Mouse (Mus musculus) cerebellum, postnatal 10 days (tissue): ENCODE measurements around the gene Ppil4.
A peak's percentile ranks its signal among the peaks of the same experiment; 100 is the strongest.

ENCODE experiments used
- DNase-seq, 2 experiments: peaks; one replicate each; pipeline ENCODE4 v3.0.0; 2021; ENCODE audit warnings: mixed read lengths in 2 of 2

The Ppil4 gene

GRCm38 (mm10) chr10:7825281-7825665 is 32.6 kb downstream of the Ppil4 start:
- no peak for DNase-seq

GRCm38 (mm10) chr10:7826106-7826505 is 33.4 kb downstream of the Ppil4 start:
- no peak for DNase-seq

- DNase-seq = no peak
Measured at GRCm38 (mm10) chr10:7832171-7832676, 39.5 kb downstream of the Ppil4 start, which contains the start of gene Zc3h12d. TSS of gene Zc3h12d (plus strand) at chr10:7832470.

GRCm38 (mm10) chr10:7833377-7834165 is 40.9 kb downstream of the Ppil4 start:
- no peak for DNase-seq

GRCm38 (mm10) chr10:7834671-7835225 is 42.1 kb downstream of the Ppil4 start:
- no peak for DNase-seq

- no peak for DNase-seq
Measured at GRCm38 (mm10) chr10:7836902-7837301, 44.2 kb downstream of the Ppil4 start.

- DNase-seq = no peak
Measured at GRCm38 (mm10) chr10:7837446-7837845, 44.8 kb downstream of the Ppil4 start.

GRCm38 (mm10) chr10:7838036-7838435 is 45.3 kb downstream of the Ppil4 start:
- no peak for DNase-seq

- DNase-seq = no peak
Measured at GRCm38 (mm10) chr10:7838874-7839421, 46.3 kb downstream of the Ppil4 start.

- DNase-seq = peak; percentile 71 to 73
Measured at GRCm38 (mm10) chr10:7839551-7840352, 47.1 kb downstream of the Ppil4 start.

GRCm38 (mm10) chr10:7840353-7840733 is 47.7 kb downstream of the Ppil4 start:
- no peak for DNase-seq

GRCm38 (mm10) chr10:7840785-7841184 is 48.1 kb downstream of the Ppil4 start:
- no peak for DNase-seq

GRCm38 (mm10) chr10:7841571-7842080 is 48.9 kb downstream of the Ppil4 start:
- DNase-seq = peak; percentile 55 to 59

- DNase-seq = no peak
Measured at GRCm38 (mm10) chr10:7843181-7843580, 50.5 kb downstream of the Ppil4 start.

- no peak for DNase-seq
Measured at GRCm38 (mm10) chr10:7844161-7844560, 51.5 kb downstream of the Ppil4 start.

- no peak for DNase-seq
Measured at GRCm38 (mm10) chr10:7845136-7845535, 52.4 kb downstream of the Ppil4 start.

GRCm38 (mm10) chr10:7845991-7846390 is 53.3 kb downstream of the Ppil4 start:
- DNase-seq = no peak

GRCm38 (mm10) chr10:7847166-7847605 is 54.5 kb downstream of the Ppil4 start:
- DNase-seq = no peak

GRCm38 (mm10) chr10:7851891-7852290 is 59.2 kb downstream of the Ppil4 start:
- DNase-seq = no peak

- no peak for DNase-seq
Measured at GRCm38 (mm10) chr10:7860494-7860893, 67.8 kb downstream of the Ppil4 start.

GRCm38 (mm10) chr10:7861259-7861936 is 68.7 kb downstream of the Ppil4 start:
- peak; percentile 40 to 58 for DNase-seq
